Mouse (Mus musculus) kidney, embryonic 14.5 days (tissue): Measurements from ENCODE around the gene Zranb1. TPM values are rescaled to one million over a fixed set of nuclear protein-coding genes. Genes with fewer than 3 reads are reported as not detected.

ENCODE experiments used
- ATAC-seq: fragments of 200-750 bp; cut with Nextera tagmentation; 2 replicates; pipeline ENCODE4 v1.8.0; 2017; ENCODE audit warnings: moderate number of reproducible peaks, mild to moderate bottlenecking, moderate TSS enrichment, moderate library complexity; ENCODE audit not compliant: low FRiP score, low TSS enrichment
- H3K27ac ChIP-seq: fragments of 300-500 bp; sonication (generic); 2 replicates; pipeline ENCODE4 v1.5.1; 2014; ENCODE audit warnings: low read depth, mild to moderate bottlenecking, low read length, moderate library complexity, mixed read lengths
- H3K27me3 ChIP-seq: fragments of 300-500 bp; sonication (generic); 2 replicates; pipeline ENCODE4 v1.6.1; 2014; ENCODE audit warnings: mild to moderate bottlenecking, low read length; ENCODE audit not compliant: control insufficient read depth, insufficient read depth
- H3K36me3 ChIP-seq: fragments of 300-500 bp; sonication (generic); 2 replicates; pipeline ENCODE4 v1.6.1; 2014; ENCODE audit warnings: low read length, mixed read lengths; ENCODE audit not compliant: control insufficient read depth, insufficient read depth
- H3K4me1 ChIP-seq: fragments of 300-500 bp; sonication (generic); 2 replicates; pipeline ENCODE4 v1.6.1; 2014; ENCODE audit warnings: low read length, mixed read lengths; ENCODE audit not compliant: control insufficient read depth, insufficient read depth
- H3K4me2 ChIP-seq: fragments of 300-500 bp; sonication (generic); replicated peaks from 2 replicates; pipeline ENCODE4 v1.6.1; 2014; ENCODE audit warnings: low read depth, mild to moderate bottlenecking, low read length
- H3K4me3 ChIP-seq: fragments of 300-500 bp; sonication (generic); 2 replicates; pipeline ENCODE4 v1.5.1; 2014; ENCODE audit warnings: mild to moderate bottlenecking, low read length
- H3K9ac ChIP-seq: fragments of 300-500 bp; sonication (generic); 2 replicates; pipeline ENCODE4 v1.6.1; 2014; ENCODE audit warnings: low read depth, mild to moderate bottlenecking, low read length, moderate library complexity
- H3K9me3 ChIP-seq: fragments of 300-500 bp; sonication (generic); 2 replicates; pipeline ENCODE4 v1.6.1; 2016; ENCODE audit warnings: low read length; ENCODE audit not compliant: control insufficient read depth
- WGBS: fragments of 180-500 bp; shearing (Covaris S2); extraction: QIAGEN DNeasy Blood & Tissue Kit; methylation state at CpG from one replicate; pipeline ENCODE4 v1.1.7; 2014; 5-methylcytosine and 5-hydroxymethylcytosine counted together
- polyA plus RNA-seq: library from polyadenylated mRNA; unstranded; fragments of >200 nt; fragmentation: Nextera tagmentation; extraction: Ambion mirVana; gene quantifications from 2 replicates; pipeline ENCODE4 v1.2.1, GENCODE M21; 2014

Zranb1 gene
- polyA plus RNA-seq, 1 experiment from 2014 or later = 18.0 TPM

GRCm38 (mm10) chr7:133001388-133001787 lies 70.4 kb downstream of the Zranb1 start:
- H3K36me3 ChIP-seq = peaks cover 35% of the 10 kb centered on the region
- 91% methylated on average over 3 of the region's 3 CpGs for WGBS
- H3K27ac ChIP-seq = no peak overlapping the region
- H3K4me1 ChIP-seq = peaks cover 6% of the 10 kb centered on the region; the same call in 1 of the 2 replicates
- no peaks in the 10 kb centered on the region for H3K27me3 ChIP-seq
- no peak overlapping the region for H3K9ac ChIP-seq
- H3K4me3 ChIP-seq = no peak overlapping the region
- H3K4me2 ChIP-seq = no peak overlapping the region
- ATAC-seq = no peak
- H3K9me3 ChIP-seq = no peaks in the 10 kb centered on the region

GRCm38 (mm10) chr7:133002271-133002670 lies 71.3 kb downstream of the Zranb1 start:
- H3K4me1 ChIP-seq = peaks cover 6% of the 10 kb centered on the region; the same call in 1 of the 2 replicates
- no peak for ATAC-seq
- no peak overlapping the region for H3K4me3 ChIP-seq
- no peaks in the 10 kb centered on the region for H3K9me3 ChIP-seq
- no peak overlapping the region for H3K9ac ChIP-seq
- 87% methylated on average over 6 of the region's 6 CpGs for WGBS
- no peaks in the 10 kb centered on the region for H3K27me3 ChIP-seq
- peaks cover 26% of the 10 kb centered on the region for H3K36me3 ChIP-seq
- no peak overlapping the region for H3K27ac ChIP-seq
- no peak overlapping the region for H3K4me2 ChIP-seq

GRCm38 (mm10) chr7:133003421-133003820 lies 72.5 kb downstream of the Zranb1 start:
- Histone ChIP-seq H3K27ac (no peak overlapping the region), H3K9me3 (no peaks in the 10 kb centered on the region), H3K4me3 (no peak overlapping the region), H3K4me1 (peaks cover 9% of the 10 kb centered on the region; the same call in 1 of the 2 replicates), H3K9ac (no peak overlapping the region), H3K4me2 (no peak overlapping the region), H3K36me3 (peaks cover 15% of the 10 kb centered on the region), H3K27me3 (no peaks in the 10 kb centered on the region)
- ATAC-seq = no peak
- 32% methylated on average over 3 of the region's 3 CpGs for WGBS

GRCm38 (mm10) chr7:133005772-133006171 lies 74.8 kb downstream of the Zranb1 start:
- Histone ChIP-seq H3K27ac (no peak overlapping the region), H3K36me3 (peaks cover 13% of the 10 kb centered on the region; the same call in 1 of the 2 replicates)

DNA sequence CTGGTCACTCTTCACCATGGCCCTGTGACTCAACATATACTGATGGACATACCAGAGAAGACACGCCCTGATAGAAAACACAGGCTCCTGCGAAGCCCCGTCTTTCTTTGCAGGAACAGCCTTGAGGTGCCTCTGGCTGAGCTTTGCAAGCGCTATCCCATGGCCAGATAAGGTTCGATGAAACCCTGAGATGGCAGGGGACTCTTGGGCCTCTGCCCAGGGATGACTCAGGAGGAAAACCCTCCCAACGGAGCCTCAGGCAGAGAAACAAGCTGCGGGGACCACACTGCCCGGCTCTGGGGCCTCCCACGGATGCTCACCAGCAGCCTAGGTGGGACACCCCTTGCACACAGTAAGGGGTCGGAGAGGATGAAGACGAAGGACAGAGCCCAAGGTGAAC lies 76.4 kb downstream of the Zranb1 start:
- Histone ChIP-seq H3K4me2 (no peak overlapping the region), H3K36me3 (peaks cover 13% of the 10 kb centered on the region; the same call in 1 of the 2 replicates), H3K9me3 (no peaks in the 10 kb centered on the region), H3K4me3 (no peak overlapping the region), H3K4me1 (peaks cover 16% of the 10 kb centered on the region), H3K27ac (no peak overlapping the region), H3K27me3 (no peaks in the 10 kb centered on the region), H3K9ac (no peak overlapping the region)
- 72% methylated on average over 11 of the region's 11 CpGs for WGBS
- peak; percentile 15; the same call in 1 of the 2 replicates for ATAC-seq

More at GRCm38 (mm10) chr7:133005772-133006171, 74.8 kb downstream of the Zranb1 start:
- ATAC-seq = no peak
- Histone ChIP-seq H3K4me3 (no peak overlapping the region), H3K9me3 (no peaks in the 10 kb centered on the region), H3K27me3 (no peaks in the 10 kb centered on the region), H3K4me1 (peaks cover 9% of the 10 kb centered on the region; the same call in 1 of the 2 replicates), H3K4me2 (no peak overlapping the region), H3K9ac (no peak overlapping the region)
- 81% methylated on average over 7 of the region's 7 CpGs for WGBS

- Histone ChIP-seq H3K27me3 (no peaks in the 10 kb centered on the region), H3K27ac (no peak overlapping the region), H3K4me1 (peaks cover 22% of the 10 kb centered on the region), H3K4me3 (no peak overlapping the region), H3K9me3 (no peaks in the 10 kb centered on the region), H3K4me2 (no peak overlapping the region), H3K9ac (no peak overlapping the region), H3K36me3 (peaks cover 16% of the 10 kb centered on the region; the same call in 1 of the 2 replicates)
- 88% methylated on average over 4 of the region's 4 CpGs for WGBS
- ATAC-seq = no peak
Observed at GRCm38 (mm10) chr7:133008663-133009062, 77.7 kb downstream of the Zranb1 start.

GRCm38 (mm10) chr7:133009676-133010075 lies 78.7 kb downstream of the Zranb1 start:
- ATAC-seq = no peak
- WGBS = 87% methylated on average over 8 of the region's 8 CpGs
- Histone ChIP-seq H3K36me3 (peaks cover 24% of the 10 kb centered on the region), H3K27ac (no peak overlapping the region), H3K9ac (no peak overlapping the region), H3K4me2 (no peak overlapping the region), H3K4me3 (no peak overlapping the region), H3K4me1 (peaks cover 23% of the 10 kb centered on the region), H3K9me3 (no peaks in the 10 kb centered on the region), H3K27me3 (no peaks in the 10 kb centered on the region)

DNA sequence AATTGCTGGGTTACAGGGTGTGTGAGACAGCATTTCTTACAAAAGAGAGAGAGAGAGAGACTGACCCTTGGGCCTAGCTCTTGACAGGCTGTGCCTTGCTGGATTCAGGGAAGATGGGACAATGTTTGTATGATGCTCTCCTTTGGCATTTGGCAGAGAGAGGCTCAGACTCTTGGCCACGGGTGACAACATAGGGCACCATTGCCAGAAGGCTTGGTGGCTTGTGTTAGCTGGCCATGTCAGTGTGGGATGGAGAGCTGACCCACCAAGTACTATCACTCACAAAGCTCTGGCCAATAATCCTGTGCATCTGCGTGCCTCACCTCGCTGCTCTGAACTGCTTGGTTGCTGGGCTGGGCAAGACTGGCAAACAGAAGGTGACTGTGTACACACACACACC lies 79.5 kb downstream of the Zranb1 start:
- no peak for ATAC-seq
- Histone ChIP-seq H3K27me3 (no peaks in the 10 kb centered on the region), H3K4me1 (peaks cover 27% of the 10 kb centered on the region), H3K36me3 (peaks cover 26% of the 10 kb centered on the region), H3K27ac (no peak overlapping the region), H3K9me3 (no peaks in the 10 kb centered on the region), H3K9ac (no peak overlapping the region), H3K4me3 (no peak overlapping the region), H3K4me2 (no peak overlapping the region)
- WGBS = 89% methylated on average over 3 of the region's 3 CpGs

DNA sequence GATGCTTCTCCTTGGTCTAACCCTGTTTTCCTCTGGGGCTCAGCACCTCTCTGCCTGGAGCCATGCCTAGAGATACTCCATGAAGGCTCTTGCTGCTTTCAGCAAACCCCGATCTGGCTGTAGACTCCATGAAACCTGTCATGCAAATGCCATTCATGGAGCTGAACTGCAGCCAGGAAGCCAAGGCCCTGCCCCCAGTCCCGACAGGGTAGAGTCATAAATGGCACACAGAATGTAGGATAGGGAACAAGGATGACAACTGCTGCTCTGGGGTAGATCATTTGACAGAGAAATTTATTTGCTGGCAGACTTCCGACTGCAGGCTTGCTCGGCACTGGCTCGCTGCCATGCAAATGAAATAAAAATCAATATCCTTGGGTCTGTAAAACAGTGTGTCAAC lies 80.2 kb downstream of the Zranb1 start:
- Histone ChIP-seq H3K27ac (peak overlapping the region; percentile 15; the same call in 1 of the 2 replicates), H3K27me3 (no peaks in the 10 kb centered on the region), H3K9me3 (no peaks in the 10 kb centered on the region), H3K36me3 (peaks cover 26% of the 10 kb centered on the region), H3K9ac (no peak overlapping the region), H3K4me1 (peaks cover 28% of the 10 kb centered on the region), H3K4me3 (no peak overlapping the region), H3K4me2 (no peak overlapping the region)
- WGBS = 39% methylated on average over 5 of the region's 5 CpGs
- ATAC-seq = no peak
